Mouse (Mus musculus) limb, embryonic 14.5 days (tissue): ENCODE measurements around the gene Trim56. TPM values are rescaled to one million over a fixed set of nuclear protein-coding genes. Genes with fewer than 3 reads are reported as not detected.
A peak's percentile ranks its signal among the peaks of the same experiment; 100 is the strongest.
"Not testable (repeated sequence)": the region's sequence is repeated elsewhere in the genome, so short reads cannot be mapped to it uniquely, and the experiment has no call there.

Source experiments
- ATAC-seq: fragments of 200-750 bp; cut with Nextera tagmentation; 2 replicates; pipeline ENCODE4 v1.8.0; 2017; ENCODE audit warnings: low read depth, moderate number of reproducible peaks, moderate TSS enrichment; ENCODE audit not compliant: low FRiP score
- DNase-seq: peaks from one replicate; pipeline ENCODE4 v3.0.0-alpha.2; 2015; ENCODE audit warnings: low spot score
- H3K27ac ChIP-seq: fragments of 300-500 bp; sonication (generic); replicated peaks from 2 replicates; pipeline ENCODE4 v1.5.1; 2014; ENCODE audit warnings: low read depth, mild to moderate bottlenecking, low read length, moderate library complexity, mixed read lengths
- H3K27me3 ChIP-seq: fragments of 300-500 bp; sonication (generic); 2 replicates; pipeline ENCODE4 v1.6.1; 2014; ENCODE audit warnings: low read length, mixed read lengths; ENCODE audit not compliant: control insufficient read depth, insufficient read depth
- H3K36me3 ChIP-seq: fragments of 300-500 bp; sonication (generic); 2 replicates; pipeline ENCODE4 v1.6.1; 2014; ENCODE audit warnings: mild to moderate bottlenecking, low read length, moderate library complexity, mixed read lengths; ENCODE audit not compliant: control insufficient read depth, insufficient read depth
- H3K4me1 ChIP-seq: fragments of 300-500 bp; sonication (generic); 2 replicates; pipeline ENCODE4 v1.6.1; 2014; ENCODE audit warnings: antibody characterized with exemption, low read length, mixed read lengths; ENCODE audit not compliant: control insufficient read depth, insufficient read depth
- H3K4me2 ChIP-seq: fragments of 300-500 bp; sonication (generic); replicated peaks from 2 replicates; pipeline ENCODE4 v1.6.1; 2014; ENCODE audit warnings: low read depth, mild to moderate bottlenecking, low read length, moderate library complexity; ENCODE audit not compliant: severe bottlenecking
- H3K4me3 ChIP-seq: fragments of 300-500 bp; sonication (generic); replicated peaks from 2 replicates; pipeline ENCODE4 v1.5.1; 2014; ENCODE audit warnings: low read length
- H3K9ac ChIP-seq: fragments of 300-500 bp; sonication (generic); 2 replicates; pipeline ENCODE4 v1.6.1; 2014; ENCODE audit warnings: mild to moderate bottlenecking, low read depth, low read length, moderate library complexity; ENCODE audit not compliant: severe bottlenecking
- H3K9me3 ChIP-seq: fragments of 300-500 bp; sonication (generic); 2 replicates; pipeline ENCODE4 v1.6.1; 2016; ENCODE audit warnings: low read length; ENCODE audit not compliant: control insufficient read depth
- POLR2A ChIP-seq: fragments of 200-500 bp; IDR thresholded peaks from 2 replicates; pipeline ENCODE4 v1.8.0; 2012; ENCODE audit warnings: inconsistent platforms, mild to moderate bottlenecking, moderate library complexity, borderline replicate concordance; ENCODE audit not compliant: insufficient read depth, insufficient read length; ENCODE audit errors: extremely low read depth
- WGBS: fragments of 180-500 bp; shearing (Covaris S2); extraction: QIAGEN DNeasy Blood & Tissue Kit; methylation state at CpG from one replicate; pipeline ENCODE4 v1.1.7; 2014; 5-methylcytosine and 5-hydroxymethylcytosine counted together
- polyA plus RNA-seq, 2 experiments: library from polyadenylated mRNA; depleted of rRNA in 1 of 2; stranded (reverse) in 1 of 2; unstranded in 1 of 2; fragments of >200 nt; fragmentation: Nextera tagmentation in 1 of 2; extraction: Ambion mirVana in 1 of 2; gene quantifications; 2 replicates each; pipeline versions ENCODE4 v1.2.1 to v1.2.3; 2012 to 2014

Trim56 gene
- 3.1 and 4.0 TPM in 2 replicates for polyA plus RNA-seq (2012; rRNA removed)
- 9.1 and 9.5 TPM in 2 replicates for polyA plus RNA-seq (2014; fragmentation: Nextera tagmentation; extraction: Ambion mirVana)

- Histone ChIP-seq H3K4me2 (peak within 1 kb of the TSS; percentile 67), H3K27me3 (no peaks in the 10 kb centered on the region), H3K4me1 (peaks cover 11% of the 10 kb centered on the region; the same call in 1 of the 2 replicates), H3K9ac (peak within 1 kb of the TSS; percentile 83), H3K27ac (peak within 1 kb of the TSS; percentile 53; the same call in 1 of the 2 replicates), H3K4me3 (peak within 1 kb of the TSS; percentile 60), H3K36me3 (peaks cover 21% of the 10 kb centered on the region), H3K9me3 (no peaks in the 10 kb centered on the region)
- no peak for TF ChIP-seq POLR2A
- 11% methylated on average over 28 of the region's 29 CpGs for WGBS
- peak; percentile 78 for ATAC-seq
- peak; percentile 55 for DNase-seq
Measured at GRCm38 (mm10) chr5:137115866-137116847, at the start of gene Trim56. Gene Trim56, minus strand, starts transcription at chr5:137116209.

DNA sequence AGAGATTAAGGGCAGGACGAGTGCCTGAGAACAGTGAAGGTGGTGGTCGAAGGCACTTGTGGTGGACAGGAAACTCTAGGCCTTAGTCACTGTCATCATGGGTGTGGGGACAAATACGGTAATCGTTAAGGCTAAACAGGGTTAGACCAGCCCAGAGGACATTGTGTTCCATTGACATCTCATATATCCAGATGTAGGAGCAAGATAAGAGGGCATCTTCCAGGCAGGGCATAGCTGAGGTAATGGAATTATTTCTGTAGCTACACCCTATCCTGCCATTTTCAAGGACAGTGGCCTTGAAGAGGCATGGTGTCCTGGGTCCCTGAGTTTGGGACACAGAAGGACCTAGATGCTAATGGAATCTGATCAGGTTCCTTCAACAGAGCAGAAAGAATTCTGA, 45.8 kb upstream of the Trim56 start:
- WGBS = 79% methylated on average over 4 of the region's 4 CpGs
- no peak for TF ChIP-seq POLR2A
- H3K4me1 ChIP-seq = no peaks in the 10 kb centered on the region
- H3K4me2 ChIP-seq = no peak overlapping the region
- H3K27ac ChIP-seq = no peak overlapping the region
- H3K4me3 ChIP-seq = no peak overlapping the region
- DNase-seq = no peak
- H3K9me3 ChIP-seq = no peaks in the 10 kb centered on the region
- H3K36me3 ChIP-seq = no peaks in the 10 kb centered on the region
- H3K27me3 ChIP-seq = no peaks in the 10 kb centered on the region
- ATAC-seq = no peak
- H3K9ac ChIP-seq = no peak overlapping the region

DNA sequence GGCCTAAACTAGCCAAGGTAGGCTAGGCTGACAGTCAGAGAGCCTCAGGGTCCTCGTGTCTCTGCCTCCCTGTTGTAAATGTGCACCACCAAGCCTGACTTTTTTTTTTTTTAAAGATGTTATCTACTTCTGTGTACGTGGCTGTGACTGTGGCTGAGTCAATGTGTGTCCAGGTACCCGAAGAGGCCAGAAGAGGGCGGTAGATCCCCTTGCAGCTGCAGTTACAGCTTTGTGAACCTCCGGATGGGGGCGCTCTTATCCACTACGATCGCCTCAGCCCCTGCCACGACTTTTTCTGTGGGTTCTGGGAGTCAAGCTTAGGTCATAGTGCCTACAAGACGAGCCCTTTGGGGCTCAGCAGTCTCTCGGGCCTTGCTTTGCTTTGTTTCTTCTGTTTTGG, 43.5 kb upstream of the Trim56 start:
- no peak for TF ChIP-seq POLR2A
- Histone ChIP-seq H3K4me2 (no peak overlapping the region), H3K4me1 (no peaks in the 10 kb centered on the region), H3K27ac (no peak overlapping the region), H3K4me3 (no peak overlapping the region), H3K9me3 (no peaks in the 10 kb centered on the region; the same call in 1 of the 2 replicates), H3K27me3 (no peaks in the 10 kb centered on the region), H3K36me3 (no peaks in the 10 kb centered on the region), H3K9ac (no peak overlapping the region)
- ATAC-seq (no peak), DNase-seq (no peak)
- WGBS = 22% methylated on average over 11 of the region's 11 CpGs

GRCm38 (mm10) chr5:137153289-137153688, 37.3 kb upstream of the Trim56 start:
- H3K9ac ChIP-seq = no peak overlapping the region
- no peaks in the 10 kb centered on the region for H3K4me1 ChIP-seq
- WGBS = 86% methylated on average over 5 of the region's 5 CpGs
- H3K27me3 ChIP-seq = no peaks in the 10 kb centered on the region
- H3K9me3 ChIP-seq = peaks cover 11% of the 10 kb centered on the region; the same call in 1 of the 2 replicates
- no peaks in the 10 kb centered on the region for H3K36me3 ChIP-seq
- no peak overlapping the region for H3K27ac ChIP-seq
- ATAC-seq = no peak
- no peak overlapping the region for H3K4me3 ChIP-seq
- no peak for DNase-seq
- H3K4me2 ChIP-seq = no peak overlapping the region
- no peak for TF ChIP-seq POLR2A

GRCm38 (mm10) chr5:137152623-137153022, 36.6 kb upstream of the Trim56 start:
- DNase-seq (no peak), ATAC-seq (no peak)
- no peaks in the 10 kb centered on the region for H3K27me3 ChIP-seq

GRCm38 (mm10) chr5:137149272-137149882, 33.4 kb upstream of the Trim56 start, which contains the start of gene Muc3:
Gene Muc3, minus strand, starts transcription at chr5:137149322.
- not testable (repeated sequence) for H3K27me3 ChIP-seq, H3K4me3 ChIP-seq, H3K4me2 ChIP-seq, H3K4me1 ChIP-seq, H3K36me3 ChIP-seq, H3K9ac ChIP-seq, DNase-seq, H3K27ac ChIP-seq, ATAC-seq
- peaks cover 11% of the 10 kb centered on the region; the same call in 1 of the 2 replicates for H3K9me3 ChIP-seq

More at GRCm38 (mm10) chr5:137152623-137153022, 36.6 kb upstream of the Trim56 start:
- no peak overlapping the region for H3K4me3 ChIP-seq
- peaks cover 11% of the 10 kb centered on the region; the same call in 1 of the 2 replicates for H3K9me3 ChIP-seq
- no peaks in the 10 kb centered on the region for H3K4me1 ChIP-seq
- no peak overlapping the region for H3K9ac ChIP-seq
- TF ChIP-seq POLR2A = no peak
- no peak overlapping the region for H3K4me2 ChIP-seq
- H3K27ac ChIP-seq = no peak overlapping the region
- WGBS = 61% methylated on average over 2 of the region's 2 CpGs
- no peaks in the 10 kb centered on the region for H3K36me3 ChIP-seq
